Mouse (Mus musculus) adrenal gland, adult 8-10 months (tissue): ENCODE measurements around the gene Uba7. TPM values are rescaled to one million over a fixed set of nuclear protein-coding genes. Genes with fewer than 3 reads are reported as not detected.

Experiments used
- DNase-seq: peaks from one replicate; pipeline ENCODE4 v3.0.0; 2022
- total RNA-seq, 4 experiments: library from RNA; stranded (reverse); gene quantifications; 2 replicates each; pipeline ENCODE4 v1.2.4; 2022

Uba7 gene
- 10 to 100 TPM; 17.4 to 48.9 (median 25.9) TPM for total RNA-seq

DNA sequence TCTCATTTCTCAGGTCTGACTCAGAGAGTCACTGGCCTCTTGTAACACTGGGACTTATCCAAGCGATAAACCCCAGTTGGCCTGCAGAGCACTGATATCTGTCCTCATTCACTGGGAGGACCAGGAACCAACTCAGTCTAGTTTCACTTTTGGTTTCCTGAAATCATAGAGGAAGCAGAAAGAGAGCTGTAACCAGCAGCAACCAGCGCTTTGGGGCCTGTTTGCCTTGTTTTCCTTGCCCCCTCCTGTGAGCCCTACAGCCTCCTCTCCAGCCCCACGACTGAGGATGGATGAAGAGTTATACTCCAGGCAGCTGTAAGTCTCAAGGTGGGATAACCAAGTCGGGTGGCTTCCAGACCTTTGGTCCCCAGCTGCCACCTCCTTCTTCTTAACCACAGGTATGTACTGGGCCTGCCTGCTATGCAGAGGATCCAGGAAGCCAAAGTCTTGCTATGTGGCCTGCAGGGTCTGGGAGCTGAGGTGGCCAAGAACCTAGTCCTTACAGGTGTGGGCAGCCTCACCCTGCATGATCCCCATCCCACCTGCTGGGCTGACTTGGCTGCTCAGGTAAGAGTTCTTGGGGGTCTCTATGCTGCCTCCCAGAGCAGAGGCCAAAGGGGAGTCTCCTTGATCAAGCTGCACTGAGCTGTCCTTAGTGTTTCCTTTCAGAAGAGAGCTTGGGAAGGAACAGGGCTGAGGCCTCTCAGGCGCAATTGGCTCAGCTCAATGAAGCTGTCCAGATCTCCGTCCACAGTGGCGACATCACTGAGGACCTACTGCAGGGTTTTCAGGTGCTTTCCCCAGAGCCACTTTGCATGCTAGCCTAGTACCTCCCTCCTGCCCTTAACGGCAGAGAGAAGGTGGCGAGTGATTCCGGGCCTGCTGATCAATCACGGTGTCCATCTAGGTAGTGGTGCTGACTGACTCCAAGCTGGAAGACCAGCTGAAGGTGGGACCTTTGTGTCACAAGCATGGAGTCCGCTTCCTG, at the start of gene Uba7:
Gene Uba7 (plus strand): TSS at position 107 of the 988 bp plus-strand sequence.
- DNase-seq, result no peak

DNA sequence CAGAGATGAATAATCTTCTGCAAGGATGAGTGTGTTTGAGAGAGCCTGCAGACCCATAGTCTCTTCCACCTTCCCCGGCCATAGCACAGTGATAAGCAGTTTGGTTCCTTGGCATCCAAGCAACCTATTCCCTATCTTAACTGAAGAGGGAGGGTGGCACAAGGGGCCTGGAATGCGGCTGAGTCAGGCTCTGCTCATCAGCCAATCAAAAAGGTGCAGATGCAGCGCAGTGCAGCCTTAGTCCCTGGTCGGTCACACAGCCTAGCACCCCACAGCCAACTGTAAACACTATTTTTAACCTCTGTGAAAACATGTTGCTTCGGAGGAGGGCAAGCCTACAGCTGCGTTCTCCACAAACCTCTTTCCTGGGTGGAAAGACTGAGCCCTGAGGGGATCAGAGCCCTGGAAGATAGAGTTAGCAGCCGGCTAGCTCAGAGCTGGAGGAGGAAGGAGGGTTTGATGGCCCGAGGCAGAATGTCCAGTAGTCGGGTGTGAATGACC, 48.3 kb upstream of the Uba7 start:
- no peak for DNase-seq

DNA sequence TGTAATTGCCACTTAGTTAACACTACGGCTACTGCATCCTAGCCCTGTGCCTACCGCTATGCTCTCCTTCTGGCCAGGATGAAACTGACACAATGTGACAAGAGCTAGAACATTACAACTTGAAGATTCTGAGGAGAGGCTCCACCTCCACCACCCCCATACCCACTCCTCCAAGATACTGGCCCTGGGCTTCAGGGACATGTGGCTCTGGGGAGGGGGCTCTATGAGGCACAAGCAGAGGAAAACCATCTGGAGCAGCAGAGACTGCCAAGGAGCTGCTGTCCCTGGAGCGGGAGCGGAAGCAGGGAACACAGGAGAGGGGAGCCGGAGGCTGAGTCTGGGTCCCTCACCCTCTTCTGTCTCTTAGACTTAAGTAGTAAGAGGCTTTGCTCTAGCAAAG, 47.6 kb upstream of the Uba7 start:
- DNase-seq, result no peak

DNA sequence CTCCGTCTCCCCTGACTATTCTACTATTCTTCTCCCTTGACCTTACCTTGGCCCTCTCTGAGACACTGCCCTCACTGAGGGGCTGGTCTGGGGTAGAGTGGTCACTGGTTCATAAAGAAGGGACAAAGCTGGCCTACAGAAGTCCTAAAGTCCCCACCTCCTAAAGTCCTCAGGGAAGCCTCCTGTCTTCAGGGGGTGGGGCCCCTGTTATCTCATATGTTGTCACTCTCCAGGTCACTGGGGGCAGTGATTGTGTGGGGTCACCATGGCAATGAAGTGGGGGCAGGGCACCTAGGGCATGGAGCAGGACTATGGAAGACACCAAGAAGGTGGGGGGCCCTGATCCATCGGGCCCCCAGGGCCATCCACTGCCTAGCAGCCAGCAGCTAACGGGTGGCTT, 47.1 kb upstream of the Uba7 start, which contains the start of gene Actl11:
Gene Actl11 (plus strand): TSS at position 301 of the 400 bp plus-strand sequence.
- no peak for DNase-seq

DNA sequence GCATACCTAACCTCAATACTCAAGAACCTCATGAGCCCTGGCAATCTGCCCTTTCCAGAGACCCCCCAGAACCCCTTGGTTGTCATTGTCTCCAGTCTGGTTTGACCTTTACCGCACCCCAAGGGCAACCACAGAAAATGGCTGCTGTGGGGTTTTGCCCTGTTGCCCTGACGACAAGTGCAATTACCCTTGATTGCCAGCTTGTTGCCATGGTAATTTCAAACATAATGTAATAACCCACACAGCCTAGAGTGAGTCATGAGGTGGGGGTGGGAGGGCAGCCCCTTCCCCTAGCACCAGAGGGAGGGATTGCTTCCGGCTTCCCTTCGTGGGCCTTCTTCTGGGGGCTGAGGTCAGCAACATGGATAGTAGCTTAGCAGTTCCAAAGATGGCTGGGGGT, 43.1 kb upstream of the Uba7 start:
- DNase-seq, result no peak

DNA sequence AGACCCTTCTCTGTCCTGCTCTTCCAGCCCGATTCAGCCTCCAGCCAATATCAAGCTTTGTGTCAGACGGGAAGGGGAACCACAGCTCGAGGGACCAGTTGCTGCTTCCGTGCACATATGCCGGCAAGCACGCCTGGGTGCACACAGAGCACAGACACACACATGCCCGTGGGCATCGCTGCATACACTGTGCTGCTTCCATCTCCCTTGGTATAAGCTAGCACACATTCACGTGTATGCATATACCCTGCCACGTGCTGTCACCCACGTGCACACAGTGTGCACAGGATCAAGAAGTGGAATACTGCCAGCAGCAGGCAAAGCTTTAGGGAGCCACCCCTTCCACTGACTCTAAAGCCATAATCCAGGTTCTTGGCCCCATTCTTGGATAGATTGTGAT, 41.2 kb upstream of the Uba7 start:
- DNase-seq, result no peak

DNA sequence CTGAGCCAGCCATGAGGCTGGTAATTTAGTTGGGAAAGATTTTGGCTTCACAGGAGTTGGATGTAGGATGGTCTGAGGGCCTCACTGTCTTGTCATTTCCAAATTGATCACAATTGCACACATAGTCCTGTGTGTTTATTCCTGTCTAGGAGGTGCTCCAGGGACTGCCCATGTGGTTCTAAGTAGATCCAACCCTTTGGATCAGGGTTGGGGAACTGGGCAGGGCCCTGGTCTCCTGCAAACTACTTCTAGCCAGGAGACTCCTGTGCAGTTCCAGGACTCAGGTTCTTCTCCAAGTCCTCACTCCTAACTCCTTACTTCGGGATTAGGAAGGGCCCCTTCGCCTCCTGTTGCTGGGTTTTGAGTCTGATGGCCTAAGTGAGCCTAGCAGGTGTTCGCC, 39.9 kb upstream of the Uba7 start, which contains the start of gene Camkv:
Gene Camkv (plus strand): TSS at position 301 of the 400 bp plus-strand sequence.
- no peak for DNase-seq

DNA sequence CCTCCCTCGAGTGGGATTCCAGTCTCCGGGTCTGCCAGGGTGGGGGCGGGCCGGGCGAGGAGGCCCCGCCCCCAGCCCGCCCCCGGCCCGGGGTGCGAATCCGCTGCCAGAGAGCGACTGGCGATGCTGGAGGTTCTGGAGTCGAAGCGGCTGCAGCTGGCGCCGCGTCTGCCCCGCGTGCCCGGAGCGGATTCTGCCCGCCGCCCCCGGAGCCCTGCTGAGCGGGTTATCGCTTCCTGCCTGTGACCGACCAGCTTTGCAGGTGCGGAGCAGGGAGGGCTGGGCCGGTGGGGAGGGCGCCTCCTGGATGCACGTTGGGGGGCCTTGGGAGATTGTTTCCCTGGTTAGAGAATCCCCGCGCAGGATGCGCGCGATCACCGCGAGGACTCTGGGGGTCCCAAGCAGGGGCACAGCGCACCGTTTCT, 39.5 kb upstream of the Uba7 start:
- no peak for DNase-seq

DNA sequence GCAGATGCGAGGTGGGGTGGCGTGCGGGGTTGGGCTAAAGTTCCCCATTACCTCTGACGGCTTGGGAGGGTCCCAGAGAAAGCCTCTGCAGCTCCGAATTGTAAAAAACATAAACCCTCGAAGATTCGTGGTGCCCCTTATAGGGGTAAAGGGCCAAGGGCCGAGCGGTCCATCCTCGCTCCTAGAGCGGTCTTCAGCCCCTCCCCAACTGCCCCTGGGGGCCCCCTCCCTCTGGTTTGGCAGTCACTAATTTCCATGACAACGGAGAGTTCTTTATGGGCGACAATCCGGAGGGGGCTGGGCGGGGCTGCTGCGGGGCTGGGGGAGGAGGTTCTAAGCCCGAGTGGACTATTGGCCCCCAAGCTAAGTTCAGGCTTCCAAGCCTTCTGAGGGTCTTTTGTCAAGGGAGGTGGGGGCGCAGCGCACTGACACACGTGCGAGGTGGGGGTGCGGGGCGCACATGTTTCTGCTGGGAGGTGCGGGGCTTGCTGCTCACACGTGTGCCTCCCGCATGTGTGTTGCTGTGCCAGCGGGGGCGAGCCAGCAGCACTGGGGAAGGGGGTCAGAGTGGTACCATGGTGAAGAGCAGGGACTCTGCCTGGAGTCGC, 39.0 kb upstream of the Uba7 start:
- DNase-seq, result no peak

DNA sequence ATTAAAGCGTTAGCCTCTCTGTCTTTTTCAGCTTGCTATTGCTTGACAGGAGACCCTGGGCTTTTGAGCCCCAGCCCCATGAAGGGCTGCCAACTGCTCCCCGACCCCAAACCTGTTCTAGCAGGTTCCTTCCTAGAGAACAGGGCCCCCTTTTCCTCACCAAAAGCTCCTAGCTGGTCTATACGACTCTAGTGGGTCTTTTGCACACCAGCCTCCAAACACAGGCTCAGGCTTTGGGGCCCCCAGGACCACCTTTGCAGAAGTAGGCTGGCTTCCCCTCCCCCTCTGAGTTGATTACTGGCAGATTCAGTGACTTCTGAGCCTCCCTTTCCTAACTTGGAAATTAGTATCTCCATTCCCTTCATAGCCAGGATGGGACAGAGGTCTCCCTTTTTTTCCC, 38.5 kb upstream of the Uba7 start:
- DNase-seq, result no peak

DNA sequence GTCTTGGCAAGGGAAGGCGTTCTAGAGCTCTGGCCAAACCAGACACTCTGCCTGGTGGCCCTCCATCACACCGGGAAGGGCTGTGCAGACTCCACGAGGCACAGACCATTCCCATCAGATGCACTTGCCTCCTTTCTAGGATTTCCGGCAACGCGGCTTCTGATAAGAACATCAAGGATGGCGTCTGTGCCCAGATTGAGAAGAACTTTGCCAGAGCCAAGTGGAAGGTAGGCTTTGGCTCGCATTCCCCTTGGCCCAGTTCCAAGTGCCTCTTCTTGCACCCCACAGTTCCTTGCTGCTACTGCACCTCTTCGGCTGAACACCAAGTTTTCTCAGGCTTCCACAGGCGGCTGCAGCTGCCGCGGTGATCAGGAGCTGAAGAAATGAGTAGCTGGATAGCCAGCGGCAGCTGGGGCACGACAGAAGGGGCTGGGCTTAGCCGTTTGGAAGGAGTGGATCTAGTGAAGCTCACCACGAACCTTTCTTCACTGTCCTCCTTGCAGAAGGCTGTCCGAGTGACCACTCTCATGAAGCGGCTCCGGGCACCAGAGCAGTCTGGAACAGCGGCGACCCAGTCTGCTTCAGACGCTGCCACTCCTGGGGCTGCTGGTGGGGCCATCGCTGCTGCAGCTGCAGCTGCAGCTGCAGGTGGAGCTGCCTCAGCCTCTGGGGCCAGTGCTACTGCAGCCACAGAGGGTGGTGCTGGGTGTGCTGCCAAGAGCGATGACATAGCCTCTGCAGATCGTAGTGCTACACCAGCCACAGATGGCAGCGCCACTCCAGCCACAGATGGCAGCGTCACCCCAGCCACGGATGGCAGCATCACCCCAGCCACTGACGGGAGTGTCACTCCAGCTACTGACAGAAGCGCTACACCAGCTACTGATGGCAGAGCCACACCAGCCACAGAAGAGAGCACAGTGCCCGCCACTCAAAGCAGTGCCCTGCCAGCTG, 27.8 kb upstream of the Uba7 start:
- no peak for DNase-seq

DNA sequence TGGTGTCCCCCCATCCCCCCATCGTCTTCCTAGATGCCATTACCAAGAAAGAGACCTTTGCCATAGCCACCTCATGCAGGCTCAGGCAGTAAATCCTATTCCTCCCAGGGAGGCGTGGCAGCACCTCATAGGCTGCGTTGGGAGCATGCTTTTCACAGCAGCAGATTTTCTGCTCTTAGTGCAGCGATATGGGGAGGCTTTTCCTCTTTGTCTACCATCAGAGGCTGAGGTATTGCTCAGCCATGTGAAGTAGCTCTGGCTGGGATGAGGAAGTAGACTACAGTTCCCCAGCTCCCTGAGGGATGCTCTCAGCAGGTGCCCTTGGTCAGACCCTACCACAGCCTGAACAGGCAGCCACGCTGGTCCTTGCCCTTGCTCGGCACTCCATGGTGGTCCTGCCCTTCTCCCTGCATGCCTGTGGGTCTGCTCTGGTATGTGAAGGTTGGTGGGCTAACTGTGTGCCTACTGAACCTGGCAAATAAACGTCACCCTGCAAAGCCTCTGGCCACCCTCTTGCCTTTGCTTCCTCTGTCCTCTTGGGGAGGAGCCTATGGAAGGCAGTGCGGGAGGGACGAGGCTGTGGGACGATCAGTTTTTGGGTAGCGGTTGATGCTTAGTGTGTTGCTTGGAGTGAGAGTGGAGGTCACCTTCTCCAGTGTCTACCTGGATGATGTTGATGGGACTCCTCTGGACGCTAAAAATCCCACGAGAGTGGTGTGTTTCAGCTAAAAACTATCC, 26.0 kb upstream of the Uba7 start:
- DNase-seq, result no peak

DNA sequence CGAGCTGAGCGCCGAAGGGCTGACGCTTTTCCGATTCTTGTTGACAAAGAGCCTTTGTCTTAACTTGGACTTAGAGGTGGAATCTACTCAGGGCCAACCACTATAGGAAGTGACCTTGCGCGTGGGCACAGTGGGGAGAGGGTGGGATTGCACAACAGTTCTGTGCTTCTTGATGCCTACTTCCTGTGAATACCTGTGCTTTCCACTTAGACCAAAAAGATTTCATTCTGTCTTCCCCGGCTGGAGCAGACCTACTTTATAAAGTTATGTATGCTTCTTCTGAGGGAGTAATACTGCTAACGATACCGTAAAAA, 25.4 kb upstream of the Uba7 start, which contains the start of gene Traip:
Gene Traip (plus strand): TSS at position 215 of the 314 bp plus-strand sequence.
- DNase-seq, result no peak

DNA sequence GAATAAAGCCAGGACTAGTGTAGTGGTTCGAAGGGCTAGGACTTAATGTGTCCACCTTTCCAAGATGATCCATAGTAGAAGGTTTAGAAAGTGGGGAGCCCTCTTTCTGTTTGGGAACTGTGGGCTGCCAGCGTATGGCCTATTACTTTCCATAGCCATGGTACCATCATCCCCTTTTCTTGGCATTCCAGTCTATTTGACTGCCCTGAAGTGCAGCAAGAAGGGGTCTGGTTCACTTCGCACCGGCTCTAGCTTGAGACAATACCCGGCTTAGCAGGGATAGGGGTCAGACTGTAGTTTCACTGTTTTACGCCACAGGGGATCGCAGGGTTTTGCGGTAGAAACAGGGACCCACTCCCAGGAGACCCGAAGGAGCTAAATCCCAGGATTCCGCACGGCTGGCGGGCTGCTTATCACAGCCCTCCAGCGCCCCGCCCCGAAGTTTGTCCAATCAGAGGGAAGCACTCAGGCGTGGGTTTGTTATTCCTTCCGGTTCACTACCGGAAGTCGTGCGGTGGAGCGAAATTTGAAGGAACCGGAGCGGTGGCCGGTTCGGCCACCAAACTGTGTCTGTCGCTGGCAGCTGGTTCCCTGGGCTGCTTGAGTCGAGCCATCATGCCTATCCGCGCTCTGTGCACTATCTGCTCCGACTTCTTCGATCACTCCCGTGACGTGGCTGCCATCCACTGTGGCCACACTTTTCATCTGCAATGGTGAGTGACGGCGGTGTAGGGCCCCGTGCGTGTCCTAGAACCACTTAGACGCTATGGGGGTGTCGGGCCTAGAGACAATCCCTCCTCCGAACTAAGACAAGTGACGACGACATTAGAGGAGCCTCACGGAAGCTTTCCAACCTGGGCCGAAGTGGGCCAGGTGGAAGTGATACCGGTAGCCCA, 24.6 kb upstream of the Uba7 start:
- DNase-seq, result peak; percentile 86

DNA sequence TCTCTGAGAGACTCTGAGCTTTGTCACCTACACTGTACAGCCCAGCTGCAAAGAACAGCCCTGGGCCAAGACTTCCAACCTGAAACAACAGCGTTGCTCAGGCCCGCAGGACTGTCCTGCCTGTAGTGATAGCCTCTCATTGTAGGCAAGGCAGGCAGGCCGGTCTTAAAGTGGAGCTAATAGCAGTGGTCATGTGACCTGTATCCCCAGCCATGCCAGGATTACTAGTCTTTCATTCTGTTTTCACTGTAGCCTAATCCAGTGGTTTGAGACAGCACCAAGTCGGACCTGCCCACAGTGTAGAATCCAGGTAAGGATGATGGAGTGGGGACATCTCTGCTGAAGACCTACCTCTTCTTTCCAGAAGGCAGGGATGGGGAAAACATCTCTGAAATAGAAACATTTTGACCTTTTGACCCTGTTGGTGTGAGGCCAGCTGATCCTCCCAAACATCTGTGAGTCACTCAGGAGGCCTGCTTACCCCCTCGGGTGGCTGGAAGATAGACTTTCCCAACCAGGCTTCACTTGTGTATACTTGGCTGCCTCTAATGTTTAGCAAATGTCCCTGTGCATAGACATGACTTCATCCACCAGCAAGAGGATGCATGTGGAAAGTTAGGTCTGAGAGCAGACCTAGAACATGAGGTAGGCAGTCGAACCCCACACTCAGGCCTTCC, 19.6 kb upstream of the Uba7 start:
- DNase-seq, result no peak

DNA sequence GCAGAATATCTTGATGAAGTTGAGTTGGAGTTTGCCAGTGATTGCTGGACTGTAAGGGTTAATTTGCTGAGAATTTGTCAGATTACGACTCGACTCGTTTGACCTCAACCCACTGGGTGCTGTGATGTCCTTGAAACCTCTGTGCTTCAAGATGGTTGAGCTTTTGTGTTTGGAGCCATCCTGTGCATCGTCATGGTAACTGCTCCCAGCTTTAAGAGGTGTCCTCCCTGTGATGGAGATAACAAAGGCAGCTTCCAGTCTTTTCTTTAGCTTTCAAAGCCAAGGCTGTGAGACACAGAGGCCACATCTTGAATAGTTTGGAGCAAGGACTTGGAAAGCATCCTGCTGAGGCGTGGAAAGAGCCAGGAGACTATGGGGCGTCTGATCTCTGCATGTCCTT, 18.2 kb upstream of the Uba7 start:
- no peak for DNase-seq

DNA sequence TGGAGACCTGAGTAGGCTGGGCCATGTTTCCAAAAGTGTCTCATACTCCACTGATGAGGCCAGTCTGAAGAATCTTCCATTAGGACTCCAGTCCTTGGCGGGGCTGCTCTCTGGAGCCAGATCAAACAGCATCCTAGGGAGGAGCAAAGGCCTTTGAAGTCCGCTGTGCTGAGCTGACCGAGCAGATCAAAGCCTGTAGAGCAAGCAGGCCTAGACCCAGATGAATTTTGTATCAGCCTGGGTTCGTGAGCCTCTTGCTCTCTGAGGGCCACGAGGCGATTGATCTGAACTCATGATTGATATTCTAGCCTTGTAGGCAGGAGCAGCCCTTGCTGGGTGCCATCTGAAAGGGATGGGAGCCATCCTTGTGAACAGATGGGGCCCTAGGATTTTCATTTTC, 15.4 kb upstream of the Uba7 start:
- peak; percentile 66 for DNase-seq

DNA sequence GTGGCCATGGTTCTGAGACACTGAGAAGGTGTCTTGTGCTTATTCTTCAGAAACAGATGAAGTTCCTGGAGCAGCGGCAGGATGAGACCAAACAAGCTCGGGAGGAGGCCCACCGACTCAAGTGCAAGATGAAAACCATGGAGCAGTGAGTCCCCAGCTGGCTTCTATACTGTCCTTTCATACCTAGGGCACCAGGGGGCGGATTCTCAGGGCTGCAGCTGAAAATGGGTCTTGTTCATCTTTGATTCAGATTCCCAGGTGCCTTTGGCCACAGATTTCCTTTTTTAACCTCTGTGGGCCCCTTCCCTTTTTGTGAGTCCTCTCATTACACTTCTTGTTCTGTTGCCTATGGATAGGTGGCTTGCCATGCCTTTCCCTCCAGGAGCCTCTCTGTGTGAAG, 14.4 kb upstream of the Uba7 start:
- no peak for DNase-seq

DNA sequence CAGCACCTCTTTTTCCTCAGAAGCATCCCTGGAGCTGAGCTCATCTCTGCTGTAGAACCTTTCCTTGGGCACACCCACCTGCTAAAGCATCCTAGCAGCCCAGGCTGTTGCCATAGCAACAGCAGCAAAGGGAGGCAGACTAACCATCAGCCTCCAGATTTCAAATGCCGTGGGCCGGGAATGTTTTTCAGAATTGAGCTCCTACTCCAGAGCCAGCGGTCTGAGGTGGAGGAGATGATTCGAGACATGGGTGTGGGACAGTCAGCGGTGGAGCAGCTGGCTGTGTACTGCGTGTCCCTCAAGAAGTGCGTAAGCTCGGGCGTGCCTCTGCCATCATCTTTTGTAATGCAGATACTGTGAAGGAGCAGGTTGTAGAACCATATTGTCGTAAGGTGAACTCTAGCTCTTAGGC, 13.9 kb upstream of the Uba7 start:
- DNase-seq, result no peak

DNA sequence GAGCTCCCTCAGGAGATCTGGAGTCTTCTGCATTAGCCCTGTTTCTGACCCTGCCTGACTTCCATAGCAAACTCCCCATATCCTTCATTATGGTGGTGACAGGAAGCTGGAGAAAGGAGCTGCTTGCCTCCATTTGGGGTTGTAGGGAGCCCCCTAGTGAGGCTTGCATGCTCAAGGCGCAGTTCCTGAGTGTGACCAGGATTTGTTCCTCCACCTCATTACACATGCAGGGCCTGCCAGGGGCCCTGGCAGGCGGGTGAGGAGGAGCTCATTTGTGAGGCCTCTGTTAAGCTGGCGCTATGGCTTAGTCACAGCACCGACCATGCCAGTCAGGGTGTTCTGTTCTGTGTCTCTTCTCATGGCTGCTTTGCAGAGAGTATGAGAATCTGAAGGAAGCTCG, 13.4 kb upstream of the Uba7 start:
- no peak for DNase-seq
